Mouse (Mus musculus): ENCODE results near the gene Kif1bp. TPM values are rescaled to one million over a fixed set of nuclear protein-coding genes. Genes with fewer than 3 reads are reported as not detected.

Kif1bp gene
- polyA plus RNA-seq, 1 experiment from 2014 or later, result 77.9 TPM

DNA sequence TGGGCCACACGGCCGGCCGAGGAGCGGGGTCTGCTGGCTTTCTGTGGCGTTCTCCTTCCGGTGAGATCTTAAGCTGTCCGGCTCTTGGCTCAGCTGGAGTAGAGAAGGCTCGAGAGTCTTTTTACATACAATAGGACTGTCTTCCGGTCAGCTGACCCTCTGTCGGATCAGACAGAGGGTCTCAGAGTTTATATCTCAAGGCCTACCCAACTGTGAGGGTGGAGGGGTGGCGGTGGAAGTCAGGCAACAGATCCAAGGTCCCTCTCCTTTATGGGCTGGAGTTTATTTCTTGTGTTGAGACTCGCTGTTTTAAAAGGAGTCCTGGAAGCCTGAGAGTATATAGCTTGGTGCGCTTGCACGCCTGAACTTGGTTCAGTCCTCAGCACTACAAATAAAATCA is 50.9 kb downstream of the Kif1bp start, which contains the start of gene Srgn:
Gene Srgn (minus strand): TSS at position 101 of the 400 bp plus-strand sequence.
- H3K27ac ChIP-seq (replicated peaks), result no peak within 1 kb of the TSS
- no peak for ATAC-seq (ENCODE audit: low FRiP score, low read depth)
- no peaks in the 10 kb centered on the region for H3K4me1 ChIP-seq (replicated peaks)
- no peak within 1 kb of the TSS for H3K9ac ChIP-seq
- H3K27me3 ChIP-seq, result no peaks in the 10 kb centered on the region
- no peaks in the 10 kb centered on the region for H3K9me3 ChIP-seq
- H3K36me3 ChIP-seq, result no peaks in the 10 kb centered on the region
- no peak within 1 kb of the TSS for H3K4me3 ChIP-seq
- 87% methylated on average over 14 of the region's 14 CpGs for WGBS
- H3K4me2 ChIP-seq, result no peak within 1 kb of the TSS

GRCm38 (mm10) chr10:62522346-62522950 is 55.8 kb downstream of the Kif1bp start:
- 74% methylated on average over 7 of the region's 7 CpGs for WGBS
- no peak overlapping the region for H3K9ac ChIP-seq
- no peaks in the 10 kb centered on the region for H3K9me3 ChIP-seq

DNA sequence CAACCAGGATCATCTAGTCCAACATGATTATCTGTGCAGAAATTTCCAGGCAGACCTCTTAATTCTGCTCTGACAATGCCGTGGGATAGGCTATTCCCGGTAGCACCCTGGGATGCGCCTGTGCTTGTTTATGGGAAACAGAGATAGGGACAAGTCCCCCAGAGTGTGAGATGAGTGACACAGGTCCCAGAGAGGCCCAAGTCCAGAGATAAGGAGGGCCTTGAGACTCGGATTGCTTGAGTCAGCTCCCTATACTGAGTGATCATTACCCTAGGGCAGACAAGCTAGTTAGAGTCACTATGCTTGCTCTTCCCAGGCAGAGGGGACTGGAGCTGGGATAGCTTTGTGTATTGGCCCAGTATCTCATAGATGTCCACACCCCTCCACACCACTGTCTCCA is 56.5 kb downstream of the Kif1bp start:
- Histone ChIP-seq H3K9me3 (no peaks in the 10 kb centered on the region), H3K4me2 (no peak overlapping the region), H3K4me3 (no peak overlapping the region), H3K9ac (no peak overlapping the region), H3K27me3 (no peaks in the 10 kb centered on the region), H3K36me3 (no peaks in the 10 kb centered on the region), H3K27ac (replicated peaks) (no peak overlapping the region), H3K4me1 (replicated peaks) (no peaks in the 10 kb centered on the region)
- ATAC-seq (ENCODE audit: low FRiP score, low read depth), result no peak
- WGBS, result 74% methylated on average over 4 of the region's 4 CpGs

More at GRCm38 (mm10) chr10:62522346-62522950, 55.8 kb downstream of the Kif1bp start:
- no peaks in the 10 kb centered on the region for H3K4me1 ChIP-seq (replicated peaks)
- no peak overlapping the region for H3K4me3 ChIP-seq
- H3K27me3 ChIP-seq, result no peaks in the 10 kb centered on the region
- no peaks in the 10 kb centered on the region for H3K36me3 ChIP-seq
- H3K4me2 ChIP-seq, result no peak overlapping the region
- no peak for ATAC-seq (ENCODE audit: low FRiP score, low read depth)
- H3K27ac ChIP-seq (replicated peaks), result no peak overlapping the region

- Histone ChIP-seq H3K27ac (replicated peaks) (no peak overlapping the region), H3K36me3 (no peaks in the 10 kb centered on the region), H3K27me3 (no peaks in the 10 kb centered on the region), H3K4me2 (no peak overlapping the region), H3K9me3 (no peaks in the 10 kb centered on the region), H3K9ac (no peak overlapping the region), H3K4me3 (no peak overlapping the region), H3K4me1 (replicated peaks) (no peaks in the 10 kb centered on the region)
- ATAC-seq (ENCODE audit: low FRiP score, low read depth), result no peak
- WGBS, result 76% methylated on average over 2 of the region's 2 CpGs
These were observed 57.3 kb downstream of the Kif1bp start for GRCm38 (mm10) chr10:62520911-62521310.

GRCm38 (mm10) chr10:62517511-62517910 is 60.7 kb downstream of the Kif1bp start:
- no peak overlapping the region for H3K27ac ChIP-seq (replicated peaks)
- no peaks in the 10 kb centered on the region for H3K36me3 ChIP-seq
- no peak for ATAC-seq (ENCODE audit: low FRiP score, low read depth)
- no peaks in the 10 kb centered on the region for H3K9me3 ChIP-seq
- H3K27me3 ChIP-seq, result no peaks in the 10 kb centered on the region
- H3K4me2 ChIP-seq, result no peak overlapping the region
- no peaks in the 10 kb centered on the region for H3K4me1 ChIP-seq (replicated peaks)
- 87% methylated on average over 6 of the region's 6 CpGs for WGBS
- H3K9ac ChIP-seq, result no peak overlapping the region
- H3K4me3 ChIP-seq, result no peak overlapping the region

DNA sequence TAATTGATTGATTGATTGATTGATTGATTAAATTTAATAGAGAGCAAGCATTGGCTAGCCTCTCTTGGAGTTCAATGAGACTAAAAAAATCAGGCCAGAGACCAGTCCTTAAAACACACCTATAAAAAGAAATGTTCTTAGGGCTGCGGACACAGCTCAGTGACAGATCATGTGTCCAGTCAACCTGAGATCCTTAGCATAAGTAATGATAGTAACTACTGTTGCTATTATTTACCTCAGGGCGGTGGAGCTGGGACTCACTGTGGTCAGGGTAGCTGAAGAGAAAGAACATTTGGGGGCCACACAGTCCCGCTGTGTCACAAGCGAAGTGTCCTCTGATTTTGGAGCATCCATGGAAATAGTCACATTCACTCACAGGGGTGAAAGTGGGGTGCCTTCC is 65.4 kb downstream of the Kif1bp start:
- WGBS, result 92% methylated on average over 4 of the region's 4 CpGs

DNA sequence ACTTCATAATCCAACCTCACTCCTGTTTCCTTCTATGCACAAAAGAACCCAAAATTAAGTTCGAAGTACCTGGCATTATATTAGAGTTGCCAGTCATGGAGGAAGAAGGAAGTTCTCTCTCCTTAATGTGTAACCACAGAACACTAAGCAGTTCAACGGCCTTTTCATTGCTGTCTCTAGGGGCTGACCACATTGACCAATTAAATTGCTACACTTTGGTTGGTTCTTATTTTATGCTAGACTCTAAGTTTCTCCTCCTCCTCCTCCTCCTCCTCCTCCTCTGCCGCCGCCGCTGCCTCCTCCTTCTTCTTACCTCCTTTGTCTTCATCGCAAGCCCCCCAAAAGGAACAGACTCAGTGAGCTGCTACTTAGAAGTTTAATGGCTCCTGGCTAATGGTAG is 66.7 kb downstream of the Kif1bp start:
- Histone ChIP-seq H3K27me3 (0 out of 2 replicates have a peak, but pooled peaks cover 8% of the 10 kb centered on the region), H3K9me3 (no peaks in the 10 kb centered on the region), H3K4me3 (no peak overlapping the region), H3K9ac (no peak overlapping the region), H3K4me2 (no peak overlapping the region), H3K36me3 (no peaks in the 10 kb centered on the region), H3K4me1 (replicated peaks) (peaks cover 6% of the 10 kb centered on the region), H3K27ac (replicated peaks) (no peak overlapping the region)
- WGBS, result 90% methylated on average over 6 of the region's 6 CpGs
- no peak for ATAC-seq (ENCODE audit: low FRiP score, low read depth)

More for the DNA sequence above, 65.4 kb downstream of the Kif1bp start:
- Histone ChIP-seq H3K9me3 (no peaks in the 10 kb centered on the region), H3K9ac (no peak overlapping the region), H3K4me1 (replicated peaks) (peaks cover 6% of the 10 kb centered on the region), H3K4me2 (no peak overlapping the region), H3K4me3 (no peak overlapping the region), H3K36me3 (no peaks in the 10 kb centered on the region), H3K27me3 (0 out of 2 replicates have a peak, but pooled peaks cover 5% of the 10 kb centered on the region), H3K27ac (replicated peaks) (no peak overlapping the region)
- no peak for ATAC-seq (ENCODE audit: low FRiP score, low read depth)

- Histone ChIP-seq H3K4me2 (peak overlapping the region; percentile 53), H3K4me1 (replicated peaks) (peaks cover 6% of the 10 kb centered on the region), H3K36me3 (no peaks in the 10 kb centered on the region), H3K9me3 (no peaks in the 10 kb centered on the region), H3K27ac (replicated peaks) (no peak overlapping the region), H3K9ac (no peak overlapping the region), H3K27me3 (0 out of 2 replicates have a peak, but pooled peaks cover 8% of the 10 kb centered on the region), H3K4me3 (no peak overlapping the region)
- ATAC-seq (ENCODE audit: low FRiP score, low read depth), result no peak
- WGBS, result 75% methylated on average over 11 of the region's 11 CpGs
These were observed 69.1 kb downstream of the Kif1bp start for GRCm38 (mm10) chr10:62509032-62509656.

DNA sequence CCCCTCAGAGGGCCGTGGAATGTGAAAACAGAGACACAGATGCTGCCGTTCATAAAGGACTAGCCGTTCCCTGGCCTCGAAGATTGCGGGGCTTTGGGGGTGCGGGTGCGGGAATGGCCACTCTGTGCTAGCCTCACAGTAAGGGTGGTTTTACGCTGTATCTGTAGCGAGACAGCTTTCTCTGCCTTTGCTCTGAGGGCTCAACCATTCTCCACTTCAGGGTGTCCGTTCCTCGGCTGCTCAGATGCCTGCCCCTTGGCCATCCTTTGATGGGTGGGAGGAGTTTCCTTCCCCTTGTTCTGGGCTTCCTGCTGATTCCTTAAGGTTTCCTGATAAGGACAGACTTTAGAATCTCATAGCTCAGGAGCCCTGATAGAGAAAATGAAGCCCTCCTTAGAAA is 69.8 kb downstream of the Kif1bp start:
- WGBS, result 11% methylated on average over 11 of the region's 11 CpGs
- H3K4me2 ChIP-seq, result peak overlapping the region; percentile 53
- H3K9me3 ChIP-seq, result no peaks in the 10 kb centered on the region
- 0 out of 2 replicates have a peak overlapping the region, but pooled peaks have one; percentile 11 for H3K9ac ChIP-seq
- H3K27me3 ChIP-seq, result 0 out of 2 replicates have a peak, but pooled peaks cover 8% of the 10 kb centered on the region
- H3K27ac ChIP-seq (replicated peaks), result peak overlapping the region; percentile 47; the same call in 1 of the 2 replicates
- H3K4me3 ChIP-seq, result peak overlapping the region; percentile 28
- no peak for ATAC-seq (ENCODE audit: low FRiP score, low read depth)
- H3K36me3 ChIP-seq, result no peaks in the 10 kb centered on the region
- peaks cover 6% of the 10 kb centered on the region for H3K4me1 ChIP-seq (replicated peaks)

DNA sequence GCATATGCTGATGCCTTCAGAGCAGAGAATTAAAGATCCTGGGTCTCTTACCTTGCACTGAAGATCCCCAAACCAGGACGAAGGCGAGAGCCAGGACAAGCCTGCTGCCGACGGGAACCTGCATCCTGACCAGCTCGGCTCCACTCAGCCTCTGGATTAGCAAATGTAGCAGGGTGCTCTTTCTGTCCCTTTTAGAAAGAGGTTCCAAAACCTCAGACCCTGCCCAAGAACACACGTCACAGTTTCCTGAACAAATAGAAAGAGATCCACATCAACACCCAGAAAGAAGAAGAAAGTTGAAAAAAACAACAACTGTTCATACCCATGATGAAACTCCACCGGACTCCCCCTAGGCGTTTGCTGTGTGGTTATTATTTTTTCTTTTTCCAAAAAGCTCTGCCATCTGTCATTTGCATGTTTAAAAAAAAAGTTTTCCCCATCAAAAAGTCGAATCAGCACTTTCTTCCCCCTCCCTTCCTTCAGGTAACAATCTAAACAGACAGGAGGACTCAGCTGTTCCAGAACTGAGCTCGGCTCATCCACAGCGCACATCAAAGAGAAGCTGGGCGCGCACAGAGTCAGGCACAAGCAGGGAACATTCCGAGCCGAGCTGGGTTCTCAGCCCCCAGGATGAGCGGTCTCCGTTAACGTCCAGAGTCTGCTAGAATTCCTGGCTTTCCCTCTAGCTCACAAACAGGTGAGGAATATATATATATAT is 70.5 kb downstream of the Kif1bp start:
- H3K9me3 ChIP-seq, result no peaks in the 10 kb centered on the region
- H3K9ac ChIP-seq, result no peak overlapping the region
- H3K27ac ChIP-seq (replicated peaks), result no peak overlapping the region
- H3K36me3 ChIP-seq, result no peaks in the 10 kb centered on the region
- 21% methylated on average over 18 of the region's 18 CpGs for WGBS
- H3K27me3 ChIP-seq, result 0 out of 2 replicates have a peak, but pooled peaks cover 8% of the 10 kb centered on the region
- peaks cover 6% of the 10 kb centered on the region for H3K4me1 ChIP-seq (replicated peaks)
- H3K4me2 ChIP-seq, result peak overlapping the region; percentile 53
- no peak for ATAC-seq (ENCODE audit: low FRiP score, low read depth)
- peak overlapping the region; percentile 28 for H3K4me3 ChIP-seq

DNA sequence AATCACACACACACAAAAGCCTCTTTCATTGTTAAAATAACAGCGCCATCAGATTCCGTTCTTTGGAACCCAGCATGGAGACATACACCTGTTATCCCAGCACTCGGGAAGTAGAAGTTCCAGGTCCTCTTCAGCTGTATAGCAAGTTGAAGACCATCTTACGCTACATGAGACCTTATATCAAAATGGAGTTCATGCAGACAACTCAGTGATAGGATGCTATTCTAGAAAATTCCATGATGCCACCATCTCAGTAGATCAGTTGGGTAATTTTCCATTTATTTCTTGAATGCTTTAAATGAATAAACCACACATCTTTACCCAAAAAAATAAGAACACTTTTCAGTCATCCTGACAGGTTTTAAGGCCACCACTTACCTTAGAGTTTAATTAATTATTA is 71.2 kb downstream of the Kif1bp start:
- H3K27me3 ChIP-seq, result 0 out of 2 replicates have a peak, but pooled peaks cover 8% of the 10 kb centered on the region
- H3K4me2 ChIP-seq, result no peak overlapping the region
- H3K9ac ChIP-seq, result no peak overlapping the region
- no peak overlapping the region for H3K27ac ChIP-seq (replicated peaks)
- no peaks in the 10 kb centered on the region for H3K36me3 ChIP-seq
- no peak overlapping the region for H3K4me3 ChIP-seq
- WGBS, result 92% methylated on average over 4 of the region's 4 CpGs
- peaks cover 6% of the 10 kb centered on the region for H3K4me1 ChIP-seq (replicated peaks)
- H3K9me3 ChIP-seq, result no peaks in the 10 kb centered on the region
- ATAC-seq (ENCODE audit: low FRiP score, low read depth), result no peak

DNA sequence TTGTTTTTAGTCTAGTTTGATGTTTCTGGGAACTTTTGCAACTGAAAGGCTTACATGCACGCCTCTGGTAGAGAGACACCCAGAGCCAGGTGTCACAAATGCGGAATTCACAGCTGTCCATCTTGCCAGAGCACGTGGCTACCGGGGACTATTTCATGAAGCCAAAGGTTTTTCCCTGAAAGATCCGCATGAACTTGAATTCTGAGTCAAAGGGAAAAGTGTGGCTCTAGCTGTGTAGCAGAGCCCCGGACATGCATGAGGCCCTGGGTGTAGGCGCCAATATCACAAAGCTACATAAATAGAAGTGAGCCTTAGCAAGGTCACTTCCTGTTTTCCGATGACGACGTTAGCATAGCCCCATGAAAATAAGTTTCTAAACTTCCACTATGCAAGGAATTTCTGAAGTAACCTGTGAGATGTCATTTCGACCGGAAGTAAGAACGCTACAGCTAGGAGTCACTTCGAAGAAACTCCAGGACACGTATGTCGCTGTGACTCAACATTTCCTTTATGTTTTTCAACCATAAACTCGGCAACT is 72.2 kb downstream of the Kif1bp start:
- Histone ChIP-seq H3K4me3 (no peak overlapping the region), H3K27ac (replicated peaks) (no peak overlapping the region), H3K9me3 (no peaks in the 10 kb centered on the region), H3K27me3 (0 out of 2 replicates have a peak, but pooled peaks cover 8% of the 10 kb centered on the region), H3K4me2 (no peak overlapping the region), H3K36me3 (no peaks in the 10 kb centered on the region), H3K4me1 (replicated peaks) (peaks cover 6% of the 10 kb centered on the region), H3K9ac (no peak overlapping the region)
- WGBS, result 89% methylated on average over 17 of the region's 17 CpGs
- ATAC-seq (ENCODE audit: low FRiP score, low read depth), result no peak

Data from hindbrain, embryonic 15.5 days (tissue).